ENCODE assay signal across 8 mouse cellular contexts in the genomic region with DNA sequence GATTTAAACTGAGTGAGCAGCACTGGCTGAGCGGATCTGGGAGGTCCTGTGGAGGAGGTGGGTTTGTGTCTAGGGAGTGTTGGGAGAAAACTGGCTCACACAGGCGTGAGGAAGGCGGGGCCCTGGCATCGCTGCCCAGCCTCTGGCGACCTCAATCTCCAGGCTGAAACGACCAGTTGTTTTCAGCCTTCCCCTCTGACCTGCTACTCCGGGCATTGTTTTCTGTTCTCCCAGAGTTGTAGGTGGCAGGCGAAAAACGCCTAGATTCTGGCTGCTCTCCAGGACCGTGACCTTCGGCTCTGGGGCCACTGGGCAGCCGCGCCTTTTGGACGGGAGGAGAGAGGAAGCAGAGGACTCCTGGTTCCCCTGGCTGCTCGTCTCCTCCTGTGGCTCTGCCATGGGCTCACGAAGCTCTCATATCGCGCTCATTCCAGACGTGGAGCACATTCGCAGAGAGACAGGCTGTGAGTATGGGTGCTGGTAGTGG. TPM values are rescaled to one million over a fixed set of nuclear protein-coding genes. Genes with fewer than 3 reads are reported as not detected.
A peak's percentile ranks its signal among the peaks of the same experiment; 100 is the strongest.
DNase-seq lines count a peak whose midpoint lies in the region; ATAC-seq and TF ChIP-seq lines count a peak whose summit lies in the region.

A gene (plus strand): TSS at position 182 of the 487 bp plus-strand sequence.

- H3K9me3 ChIP-seq in neural tube, embryonic 11.5 days (ENCODE audit: control insufficient read depth, low read length), result no peaks in the 10 kb centered on the region

- H3K4me2 ChIP-seq in neural tube, embryonic 11.5 days (ENCODE audit: low read depth), result peak within 1 kb of the TSS; percentile 7; the same call in 1 of the 2 replicates

- TF ChIP-seq CTCF in kidney, adult 2 months (conservative IDR thresholded peaks at IDR 0.05; ENCODE audit: insufficient read depth, insufficient read length, low read depth, low read length), result no peak

- H3K36me3 ChIP-seq in neural tube, embryonic 11.5 days (ENCODE audit: control insufficient read depth, insufficient read depth, low read length), result no peaks in the 10 kb centered on the region
- H3K36me3 ChIP-seq in kidney, adult 2 months (ENCODE audit: control insufficient read depth, insufficient read depth, low read length), result no peaks in the 10 kb centered on the region

- H3K27me3 ChIP-seq in neural tube, embryonic 11.5 days (ENCODE audit: control insufficient read depth, insufficient read depth, low read length), result no peaks in the 10 kb centered on the region
- H3K27me3 ChIP-seq in kidney, adult 2 months (replicated peaks; ENCODE audit: control insufficient read depth, insufficient read depth, low read length), result no peaks in the 10 kb centered on the region

- H3K4me3 ChIP-seq in neural tube, embryonic 11.5 days (ENCODE audit: low read depth, low read length), result no peak within 1 kb of the TSS
- H3K4me3 ChIP-seq in kidney, adult 2 months (ENCODE audit: insufficient read depth, low read depth, low read length), result no peak within 1 kb of the TSS

- H3K27ac ChIP-seq in neural tube, embryonic 11.5 days (ENCODE audit: low read depth, low read length), result no peak within 1 kb of the TSS
- H3K27ac ChIP-seq in kidney, adult 2 months (ENCODE audit: insufficient read depth, low read depth, low read length), result no peak within 1 kb of the TSS

- intact Hi-C loops in left cerebral cortex, postnatal 4 days (cut with DNase I), result no loop called here

- 29% methylated on average over 20 of the region's 20 CpGs for WGBS in neural tube, embryonic 11.5 days
- 8% methylated on average over 20 of the region's 20 CpGs for WGBS in kidney, adult 2 months

- ATAC-seq in neural tube, embryonic 11.5 days (ENCODE audit: insufficient read depth, low FRiP score, low TSS enrichment), result no peak

- no peak for TF ChIP-seq POLR2A in kidney, adult 2 months (IDR thresholded peaks at IDR 0.05; ENCODE audit: low read depth, low read length)

- peak; percentile 16 for DNase-seq in neural tube, embryonic 11.5 days (ENCODE audit: low spot score)
- no peak for DNase-seq in neural tube, embryonic 10.5 days (ENCODE audit: extremely low spot score, low spot score)
- DNase-seq in heart, adult 9 months (ENCODE audit: low spot score in 2 of 2), result peak; percentile 34 to 38
- peak; percentile 43 for DNase-seq in kidney, adult 2 months
- peak; percentile 30 to 31 for DNase-seq in lung, adult 18-20 months
- DNase-seq in ovary, postnatal 14 days (ENCODE audit: low spot score), result peak; percentile 25
- DNase-seq in cerebellum, postnatal 36 days, result no peak
- no peak for DNase-seq in left cerebral cortex, postnatal 4 days

- H3K9ac ChIP-seq in neural tube, embryonic 11.5 days (ENCODE audit: low read length), result no peak within 1 kb of the TSS

- H3K4me1 ChIP-seq in neural tube, embryonic 11.5 days (ENCODE audit: control insufficient read depth, insufficient read depth, low read length), result no peaks in the 10 kb centered on the region
- H3K4me1 ChIP-seq in kidney, adult 2 months (ENCODE audit: control insufficient read depth, insufficient read depth, low read length), result no peaks in the 10 kb centered on the region

RNA-seq across cellular contexts. Expression of the gene that starts here (rescaled TPM):
- polyA plus RNA-seq in neural tube, embryonic 11.5 days (2014; fragmentation: Nextera tagmentation; extraction: Ambion mirVana), result not detected in 2 replicates
- polyA plus RNA-seq in kidney, adult 2 months (2012; rRNA removed), result 1.2 and 1.6 TPM in 2 replicates
- total RNA-seq in left cerebral cortex, postnatal 4 days (2021), result 1 to 10 TPM; 1.2 to 1.9 TPM

Comparison
In these comparisons a context has a peak if more than half of its experiments do, and no peak if none do; other contexts are left out.
1. Peak in DNase-seq and H3K4me2 ChIP-seq in neural tube, embryonic 11.5 days; RNA of the gene not detected or under 1 TPM.
2. DNase-seq: peak in heart, adult 9 months (2 of 2), kidney, adult 2 months (single experiment), lung, adult 18-20 months (2 of 2) and ovary, postnatal 14 days (single experiment); none in neural tube, embryonic 10.5 days (single experiment), cerebellum, postnatal 36 days (0 of 2) and left cerebral cortex, postnatal 4 days (single experiment).